Comparison of ENCODE assay signal across 8 mouse cellular contexts in the genomic region with DNA sequence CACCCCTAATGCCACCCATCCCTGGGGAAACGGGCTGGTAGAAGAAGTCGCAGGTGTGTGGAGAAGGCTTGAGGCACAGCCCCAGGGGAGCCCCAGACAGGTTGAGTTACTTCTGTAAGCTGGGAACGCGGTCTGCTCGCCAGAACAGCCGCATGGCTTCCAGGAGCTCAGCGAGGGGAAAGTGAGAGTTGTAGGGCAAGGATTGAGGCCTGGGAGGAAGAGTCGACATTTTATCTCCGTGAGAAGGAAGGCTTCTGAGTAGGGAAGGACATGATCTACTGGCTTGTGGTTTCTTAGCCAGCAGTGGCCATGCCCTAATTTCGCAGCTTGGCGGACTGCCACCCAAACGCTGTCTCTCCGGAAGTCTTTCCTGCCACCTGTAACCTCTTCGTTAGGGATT. TPM values are rescaled to one million over a fixed set of nuclear protein-coding genes. Genes with fewer than 3 reads are reported as not detected.
DNase-seq lines count a peak whose midpoint lies in the region; ATAC-seq and TF ChIP-seq lines count a peak whose summit lies in the region.

No protein-coding gene starts in this region.

- no peaks in the 10 kb centered on the region for H3K36me3 ChIP-seq in forebrain, embryonic 10.5 days (replicated peaks)
- no peaks in the 10 kb centered on the region for H3K36me3 ChIP-seq in kidney, postnatal 0 days (ENCODE audit: insufficient read depth, low read length)
- no peaks in the 10 kb centered on the region for H3K36me3 ChIP-seq in midbrain, embryonic 15.5 days (replicated peaks)

- H3K4me2 ChIP-seq in kidney, postnatal 0 days (ENCODE audit: low read length), result peak overlapping the region; percentile 97
- H3K4me2 ChIP-seq in midbrain, embryonic 15.5 days, result peak overlapping the region; percentile 86

- WGBS in forebrain, embryonic 10.5 days, result 3% methylated on average over 14 of the region's 14 CpGs
- 5% methylated on average over 14 of the region's 14 CpGs for WGBS in kidney, postnatal 0 days
- WGBS in midbrain, embryonic 15.5 days, result 4% methylated on average over 14 of the region's 14 CpGs

- ATAC-seq in kidney, postnatal 0 days (replicated peaks; ENCODE audit: low FRiP score, low read depth), result no peak
- no peak for ATAC-seq in midbrain, embryonic 15.5 days (replicated peaks)

- H3K27me3 ChIP-seq in forebrain, embryonic 10.5 days (ENCODE audit: poor library complexity, severe bottlenecking), result peaks cover 90% of the 10 kb centered on the region
- peaks cover 25% of the 10 kb centered on the region for H3K27me3 ChIP-seq in kidney, postnatal 0 days (ENCODE audit: insufficient read depth, low read length)
- peaks cover 18% of the 10 kb centered on the region for H3K27me3 ChIP-seq in midbrain, embryonic 15.5 days (replicated peaks)

- H3K4me1 ChIP-seq in forebrain, embryonic 10.5 days, result peaks cover 39% of the 10 kb centered on the region
- no peaks in the 10 kb centered on the region; the same call in 1 of the 2 replicates for H3K4me1 ChIP-seq in kidney, postnatal 0 days (replicated peaks; ENCODE audit: insufficient read depth, low read length)
- peaks cover 3% of the 10 kb centered on the region for H3K4me1 ChIP-seq in midbrain, embryonic 15.5 days

- H3K4me3 ChIP-seq in forebrain, embryonic 10.5 days, result peak overlapping the region; percentile 73
- peak overlapping the region; percentile 49; the same call in 1 of the 2 replicates for H3K4me3 ChIP-seq in kidney, postnatal 0 days (replicated peaks; ENCODE audit: low read depth, low read length)
- peak overlapping the region; percentile 59 for H3K4me3 ChIP-seq in midbrain, embryonic 15.5 days

- no peak overlapping the region for H3K9ac ChIP-seq in kidney, postnatal 0 days (ENCODE audit: low read depth, low read length)
- no peak overlapping the region; the same call in 1 of the 2 replicates for H3K9ac ChIP-seq in midbrain, embryonic 15.5 days

- no peak overlapping the region for H3K27ac ChIP-seq in forebrain, embryonic 10.5 days
- H3K27ac ChIP-seq in kidney, postnatal 0 days, result no peak overlapping the region
- H3K27ac ChIP-seq in midbrain, embryonic 15.5 days, result no peak overlapping the region

- TF ChIP-seq CTCF in kidney, postnatal 0 days (IDR thresholded peaks at IDR 0.05; ENCODE audit: low read depth), result no peak

- intact Hi-C loops in left cerebral cortex, postnatal 4 days (cut with DNase I), result no loop called here

- DNase-seq in left cerebral cortex, postnatal 4 days, result peak; percentile 26
- DNase-seq in left cerebral cortex, adult 9 months (ENCODE audit: low spot score in 2 of 2), result no peak
- peak; percentile 72 to 75 for DNase-seq in adrenal gland, postnatal 36 days
- DNase-seq in forebrain, embryonic 10.5 days (ENCODE audit: extremely low spot score, low spot score), result no peak
- no peak for DNase-seq in kidney, postnatal 0 days (ENCODE audit: low spot score)
- DNase-seq in yolk sac, embryonic 10.5 days (ENCODE audit: low spot score), result no peak
- no peak for DNase-seq in spleen, postnatal 36 days (ENCODE audit: low spot score in 2 of 2)

- H3K9me3 ChIP-seq in forebrain, embryonic 10.5 days, result no peaks in the 10 kb centered on the region
- no peaks in the 10 kb centered on the region for H3K9me3 ChIP-seq in kidney, postnatal 0 days (replicated peaks; ENCODE audit: low read length)
- no peaks in the 10 kb centered on the region for H3K9me3 ChIP-seq in midbrain, embryonic 15.5 days

RNA-seq across cellular contexts. Expression of gene Dnajc6, which starts 0.9 kb away (rescaled TPM):
- 100 to 1,000 TPM; 176 to 180 TPM for total RNA-seq in left cerebral cortex, postnatal 4 days (2021)
- total RNA-seq in adrenal gland, postnatal 36 days (2021), result 1 to 10 TPM; 3.3 to 5.2 TPM
- 1.4 and 1.7 TPM in 2 replicates for polyA plus RNA-seq in forebrain, embryonic 10.5 days (2016; fragmentation: Nextera tagmentation; extraction: Ambion mirVana)
- polyA plus RNA-seq in kidney, postnatal 0 days (2015; fragmentation: Nextera tagmentation; extraction: Ambion mirVana), result 2.8 and 3.3 TPM in 2 replicates
- polyA plus RNA-seq in midbrain, embryonic 15.5 days (2015; fragmentation: Nextera tagmentation; extraction: Ambion mirVana), result 54.1 and 56.6 TPM in 2 replicates

Comparison
In these comparisons a context has a peak if more than half of its experiments do, and no peak if none do; other contexts are left out.
1. DNase-seq: peak in left cerebral cortex, postnatal 4 days (single experiment) and adrenal gland, postnatal 36 days (2 of 2); none in left cerebral cortex, adult 9 months (0 of 2), forebrain, embryonic 10.5 days (single experiment), kidney, postnatal 0 days (single experiment), yolk sac, embryonic 10.5 days (single experiment) and spleen, postnatal 36 days (0 of 2).
2. RNA of gene Dnajc6, which starts 0.9 kb away (polyA plus RNA-seq): 54.1 to 56.6 TPM in midbrain, embryonic 15.5 days; 2.8 to 3.3 TPM in kidney, postnatal 0 days and 1.4 to 1.7 TPM in forebrain, embryonic 10.5 days; every median in the first group is over 10 times any median in the second.
3. Peak in every context shown above with its lines, with median percentiles within 50 percentile points of each other: H3K4me3 ChIP-seq.